Mouse (Mus musculus) forebrain, postnatal 0 days (tissue): Measurements from ENCODE around the gene Tmem97. TPM values are rescaled to one million over a fixed set of nuclear protein-coding genes. Genes with fewer than 3 reads are reported as not detected.

ENCODE experiments used
- ATAC-seq: fragments of 200-750 bp; cut with Nextera tagmentation; 2 replicates; pipeline ENCODE4 v1.8.0; 2017; ENCODE audit warnings: mild to moderate bottlenecking, moderate library complexity
- DNase-seq: peaks from one replicate; pipeline ENCODE4 v3.0.0-alpha.2; 2015
- H3K27ac ChIP-seq: fragments of 300-500 bp; sonication (generic); 2 replicates; pipeline ENCODE4 v1.5.1; 2014; ENCODE audit warnings: low read depth, mild to moderate bottlenecking, antibody characterized with exemption, low read length, moderate library complexity, mixed read lengths
- H3K27me3 ChIP-seq: fragments of 300-500 bp; sonication (generic); 2 replicates; pipeline ENCODE4 v1.6.1; 2014; ENCODE audit warnings: mild to moderate bottlenecking, low read length, mixed read lengths; ENCODE audit not compliant: insufficient read depth
- H3K36me3 ChIP-seq: fragments of 300-500 bp; sonication (generic); 2 replicates; pipeline ENCODE4 v1.6.1; 2014; ENCODE audit warnings: mild to moderate bottlenecking, moderate library complexity; ENCODE audit not compliant: insufficient read depth
- H3K4me1 ChIP-seq: fragments of 300-500 bp; sonication (generic); 2 replicates; pipeline ENCODE4 v1.6.1; 2014; ENCODE audit warnings: antibody characterized with exemption; ENCODE audit not compliant: insufficient read depth
- H3K4me2 ChIP-seq: fragments of 300-500 bp; sonication (generic); 2 replicates; pipeline ENCODE4 v1.6.1; 2014; ENCODE audit warnings: low read depth, mild to moderate bottlenecking, moderate library complexity
- H3K4me3 ChIP-seq: fragments of 300-500 bp; sonication (generic); 2 replicates; pipeline ENCODE4 v1.5.1; 2014; ENCODE audit warnings: low read depth, low read length, mixed read lengths
- H3K9ac ChIP-seq: fragments of 300-500 bp; sonication (generic); 2 replicates; pipeline ENCODE4 v1.6.1; 2014; ENCODE audit warnings: mild to moderate bottlenecking
- H3K9me3 ChIP-seq: fragments of 300-500 bp; sonication (generic); 2 replicates; pipeline ENCODE4 v1.6.1; 2016; ENCODE audit warnings: low read length
- CTCF ChIP-seq: sonication (generic); IDR thresholded peaks from 2 replicates; pipeline ENCODE4 v1.5.1; 2016; ENCODE audit warnings: antibody characterized with exemption, control low read depth, low read depth
- WGBS: fragments of 180-500 bp; shearing (Covaris S2); extraction: QIAGEN DNeasy Blood & Tissue Kit; methylation state at CpG from one replicate; pipeline ENCODE4 v1.1.7; 2014; 5-methylcytosine and 5-hydroxymethylcytosine counted together
- polyA plus RNA-seq: library from polyadenylated mRNA; unstranded; fragments of >200 nt; fragmentation: Nextera tagmentation; extraction: Ambion mirVana; gene quantifications from 2 replicates; pipeline ENCODE4 v1.2.1, GENCODE M21; 2015
- total RNA-seq: library from RNA; depleted of rRNA; stranded (reverse); fragments of >200 nt; gene quantifications from 2 replicates; pipeline ENCODE4 v1.2.3, GENCODE M21; 2014

Gene Tmem97
- total and polyA plus RNA-seq, 2 experiments from 2014 or later = 32.7 to 37.1 TPM

- peak overlapping the region; percentile 99 for H3K4me3 ChIP-seq
- no peak for ATAC-seq
- peaks cover 44% of the 10 kb centered on the region for H3K36me3 ChIP-seq
- peak overlapping the region; percentile 92 for H3K4me2 ChIP-seq
- H3K9me3 ChIP-seq = no peaks in the 10 kb centered on the region
- no peaks in the 10 kb centered on the region for H3K27me3 ChIP-seq
- 74% methylated on average over 3 of the region's 3 CpGs for WGBS
- no peak for TF ChIP-seq CTCF
- H3K4me1 ChIP-seq = peaks cover 14% of the 10 kb centered on the region; the same call in 1 of the 2 replicates
- DNase-seq = no peak
- H3K9ac ChIP-seq = peak overlapping the region; percentile 99
- H3K27ac ChIP-seq = no peak overlapping the region
These were observed 37.3 kb downstream of the Tmem97 start for GRCm38 (mm10) chr11:78513106-78513790.

- TF ChIP-seq CTCF = no peak
- DNase-seq (peak; percentile 95), ATAC-seq (peak; percentile 98)
- peak within 1 kb of the TSS; percentile 99 for H3K4me3 ChIP-seq
- peak within 1 kb of the TSS; percentile 87 for H3K27ac ChIP-seq
- H3K4me1 ChIP-seq = peaks cover 14% of the 10 kb centered on the region; the same call in 1 of the 2 replicates
- H3K36me3 ChIP-seq = peaks cover 44% of the 10 kb centered on the region
- peak within 1 kb of the TSS; percentile 92 for H3K4me2 ChIP-seq
- WGBS = under 1% methylated on average over 67 of the region's 67 CpGs
- H3K9me3 ChIP-seq = no peaks in the 10 kb centered on the region
- H3K9ac ChIP-seq = peak within 1 kb of the TSS; percentile 99
- no peaks in the 10 kb centered on the region for H3K27me3 ChIP-seq
These were observed 38.3 kb downstream of the Tmem97 start, which contains the start of the genes Tmem199 and Poldip2 for GRCm38 (mm10) chr11:78512025-78512957. Tmem199 (minus strand) TSS chr11:78512172. Poldip2 (plus strand) TSS chr11:78512193.

GRCm38 (mm10) chr11:78509148-78509547, 41.4 kb downstream of the Tmem97 start:
- Histone ChIP-seq H3K9ac (no peak overlapping the region), H3K4me3 (no peak overlapping the region), H3K9me3 (no peaks in the 10 kb centered on the region), H3K36me3 (peaks cover 36% of the 10 kb centered on the region), H3K4me2 (no peak overlapping the region), H3K27ac (no peak overlapping the region), H3K27me3 (no peaks in the 10 kb centered on the region), H3K4me1 (peaks cover 14% of the 10 kb centered on the region; the same call in 1 of the 2 replicates)
- peak; percentile 59 for TF ChIP-seq CTCF
- DNase-seq (peak; percentile 40), ATAC-seq (no peak)
- 83% methylated on average over 5 of the region's 5 CpGs for WGBS

GRCm38 (mm10) chr11:78505430-78505829, 45.1 kb downstream of the Tmem97 start:
- no peak overlapping the region for H3K4me3 ChIP-seq
- TF ChIP-seq CTCF = no peak
- no peaks in the 10 kb centered on the region for H3K27me3 ChIP-seq
- no peak overlapping the region for H3K27ac ChIP-seq
- ATAC-seq (no peak), DNase-seq (no peak)
- no peak overlapping the region for H3K4me2 ChIP-seq
- H3K4me1 ChIP-seq = no peaks in the 10 kb centered on the region
- H3K9ac ChIP-seq = no peak overlapping the region
- no peaks in the 10 kb centered on the region for H3K9me3 ChIP-seq
- H3K36me3 ChIP-seq = peaks cover 36% of the 10 kb centered on the region
- 81% methylated on average over 3 of the region's 3 CpGs for WGBS

- Histone ChIP-seq H3K4me2 (no peak within 1 kb of the TSS), H3K4me1 (no peaks in the 10 kb centered on the region), H3K9ac (no peak within 1 kb of the TSS), H3K9me3 (no peaks in the 10 kb centered on the region), H3K4me3 (no peak within 1 kb of the TSS), H3K27me3 (no peaks in the 10 kb centered on the region), H3K36me3 (peaks cover 25% of the 10 kb centered on the region), H3K27ac (no peak within 1 kb of the TSS)
- ATAC-seq (peak; percentile 64; the same call in 1 of the 2 replicates), DNase-seq (peak; percentile 50)
- 47% methylated on average over 7 of the region's 7 CpGs for whole genome bisulfite sequencing
- TF ChIP-seq CTCF = no peak
These were observed 47.5 kb downstream of the Tmem97 start, which contains the start of gene Sebox for GRCm38 (mm10) chr11:78502909-78503650. Sebox (plus strand) TSS chr11:78503447.

- Histone ChIP-seq H3K36me3 (peaks cover 11% of the 10 kb centered on the region), H3K27ac (no peak overlapping the region), H3K4me1 (no peaks in the 10 kb centered on the region), H3K4me2 (no peak overlapping the region), H3K27me3 (no peaks in the 10 kb centered on the region), H3K4me3 (no peak overlapping the region), H3K9ac (no peak overlapping the region), H3K9me3 (no peaks in the 10 kb centered on the region)
- no peak for TF ChIP-seq CTCF
- DNase-seq (no peak), ATAC-seq (no peak)
- 80% methylated on average over 20 of the region's 20 CpGs for WGBS
These were observed 49.0 kb downstream of the Tmem97 start for GRCm38 (mm10) chr11:78501529-78501928.
